18 mouse cellular contexts compared by ENCODE assay signal in the genomic region with DNA sequence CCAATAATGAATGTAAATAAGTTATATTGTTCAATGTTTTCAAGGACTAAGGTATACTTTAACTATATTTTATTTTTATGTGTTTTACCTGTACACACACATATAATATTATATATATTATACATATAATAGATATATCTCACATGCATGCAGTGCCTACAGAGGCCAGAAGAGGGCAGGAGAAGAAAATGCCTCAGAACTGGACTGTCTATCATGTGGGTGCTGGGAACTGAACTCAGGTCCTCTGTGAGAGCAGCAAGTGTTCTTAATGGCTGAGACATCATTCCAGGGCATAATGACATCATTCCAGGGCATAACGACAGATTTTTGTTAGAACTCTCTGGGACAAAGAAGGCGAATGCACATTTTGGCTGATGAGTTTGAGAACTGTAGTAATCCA. TPM values are rescaled to one million over a fixed set of nuclear protein-coding genes. Genes with fewer than 3 reads are reported as not detected.
DNase-seq lines count a peak whose midpoint lies in the region; ATAC-seq and TF ChIP-seq lines count a peak whose summit lies in the region.
"Had no signal": no experiment of that assay in that cellular context is flagged by ENCODE, and none has a peak within 500 bp of the region (broad histone marks: within the 10 kb centered on the region; RNA-seq: fewer than 3 reads in every experiment).

No protein-coding gene starts in this region.

- no peak overlapping the region for H3K4me2 ChIP-seq in intestine, postnatal 0 days (replicated peaks; ENCODE audit: low read depth)
- no peak overlapping the region for H3K4me2 ChIP-seq in intestine, embryonic 16.5 days (ENCODE audit: low read depth, low read length)
- 0 out of 2 replicates have a peak overlapping the region, but pooled peaks have one; percentile 68 for H3K4me2 ChIP-seq in midbrain, embryonic 12.5 days (replicated peaks)
- H3K4me2 ChIP-seq in midbrain, embryonic 15.5 days = no peak overlapping the region
- H3K4me2 ChIP-seq: liver, embryonic 15.5 days had no signal

- peak; percentile 45 to 47 for DNase-seq in cerebellum, postnatal 10 days
- no peak for DNase-seq in cerebellum, adult 11 months
- no peak for DNase-seq in brain, embryonic 14.5 days (ENCODE audit: low read depth)
- DNase-seq: adrenal gland, postnatal 25 days; cerebellum, postnatal 36 days; gastrocnemius, postnatal 10 days; kidney, adult 8-10 months; right cerebral cortex, postnatal 25 days had no signal

- WGBS in intestine, postnatal 0 days = 93% methylated on average over 2 of the region's 2 CpGs
- 93% methylated on average over 2 of the region's 2 CpGs for WGBS in intestine, embryonic 16.5 days
- 100% methylated on average over 2 of the region's 2 CpGs for WGBS in midbrain, embryonic 12.5 days
- WGBS in midbrain, embryonic 15.5 days = 97% methylated on average over 2 of the region's 2 CpGs

- no peaks in the 10 kb centered on the region for H3K27me3 ChIP-seq in intestine, postnatal 0 days (replicated peaks; ENCODE audit: control insufficient read depth, insufficient read depth, low read length)
- no peaks in the 10 kb centered on the region for H3K27me3 ChIP-seq in intestine, embryonic 16.5 days (replicated peaks; ENCODE audit: control insufficient read depth, insufficient read depth, low read length)
- no peaks in the 10 kb centered on the region for H3K27me3 ChIP-seq in midbrain, embryonic 12.5 days
- no peaks in the 10 kb centered on the region for H3K27me3 ChIP-seq in midbrain, embryonic 15.5 days (replicated peaks)
- H3K27me3 ChIP-seq: heart, embryonic 13.5 days had no signal

- no peak overlapping the region for H3K27ac ChIP-seq in intestine, postnatal 0 days (ENCODE audit: low read depth, low read length)
- H3K27ac ChIP-seq in intestine, embryonic 16.5 days (ENCODE audit: low read length) = no peak overlapping the region
- H3K27ac ChIP-seq in midbrain, embryonic 12.5 days (replicated peaks) = no peak overlapping the region
- no peak overlapping the region for H3K27ac ChIP-seq in midbrain, embryonic 15.5 days
- H3K27ac ChIP-seq: heart, embryonic 13.5 days; limb, embryonic 10.5 days; liver, embryonic 15.5 days had no signal

- peak; percentile 50 for TF ChIP-seq CTCF in intestine, postnatal 0 days (IDR thresholded peaks at IDR 0.05; ENCODE audit: low read depth)
- TF ChIP-seq CTCF in brain, embryonic 14.5 days (IDR thresholded peaks at IDR 0.05; ENCODE audit: borderline replicate concordance, extremely low read depth, insufficient read depth, insufficient read length) = peak; percentile 18; the same call in 1 of the 2 replicates

- no peak overlapping the region for H3K4me3 ChIP-seq in intestine, postnatal 0 days (ENCODE audit: low read depth, low read length)
- H3K4me3 ChIP-seq in intestine, embryonic 16.5 days (ENCODE audit: low read length) = no peak overlapping the region
- H3K4me3 ChIP-seq in midbrain, embryonic 12.5 days = no peak overlapping the region
- no peak overlapping the region for H3K4me3 ChIP-seq in midbrain, embryonic 15.5 days
- H3K4me3 ChIP-seq: liver, embryonic 15.5 days had no signal

- no peaks in the 10 kb centered on the region for H3K9me3 ChIP-seq in intestine, postnatal 0 days (ENCODE audit: control insufficient read depth)
- H3K9me3 ChIP-seq in intestine, embryonic 16.5 days (ENCODE audit: control insufficient read depth, low read length) = no peaks in the 10 kb centered on the region
- H3K9me3 ChIP-seq in midbrain, embryonic 12.5 days = no peaks in the 10 kb centered on the region
- H3K9me3 ChIP-seq in midbrain, embryonic 15.5 days = no peaks in the 10 kb centered on the region
- H3K9me3 ChIP-seq: hindbrain, embryonic 10.5 days; limb, embryonic 10.5 days; liver, embryonic 15.5 days had no signal

- ATAC-seq in intestine, postnatal 0 days = no peak
- ATAC-seq in intestine, embryonic 16.5 days = no peak
- ATAC-seq in midbrain, embryonic 12.5 days (ENCODE audit: low FRiP score, low read depth) = no peak
- no peak for ATAC-seq in midbrain, embryonic 15.5 days (replicated peaks)
- no peak for ATAC-seq in frontal cortex, adult (ENCODE audit: low TSS enrichment)
- ATAC-seq: forebrain, embryonic 14.5 days had no signal

- H3K36me3 ChIP-seq in intestine, postnatal 0 days (ENCODE audit: control insufficient read depth, insufficient read depth) = no peaks in the 10 kb centered on the region
- 0 out of 2 replicates have a peak, but pooled peaks cover 4% of the 10 kb centered on the region for H3K36me3 ChIP-seq in intestine, embryonic 16.5 days (ENCODE audit: control insufficient read depth, insufficient read depth, low read length)
- H3K36me3 ChIP-seq in midbrain, embryonic 12.5 days = peaks cover 8% of the 10 kb centered on the region; the same call in 1 of the 2 replicates
- H3K36me3 ChIP-seq in midbrain, embryonic 15.5 days (replicated peaks) = no peaks in the 10 kb centered on the region
- H3K36me3 ChIP-seq: liver, embryonic 15.5 days had no signal

- H3K9ac ChIP-seq in intestine, postnatal 0 days (ENCODE audit: low read depth, low read length) = no peak overlapping the region
- no peak overlapping the region for H3K9ac ChIP-seq in intestine, embryonic 16.5 days (ENCODE audit: low read depth, low read length)
- no peak overlapping the region for H3K9ac ChIP-seq in midbrain, embryonic 12.5 days (replicated peaks)
- no peak overlapping the region for H3K9ac ChIP-seq in midbrain, embryonic 15.5 days
- H3K9ac ChIP-seq: heart, embryonic 13.5 days; liver, embryonic 15.5 days had no signal

- TF ChIP-seq POLR2A in brain, embryonic 14.5 days (IDR thresholded peaks at IDR 0.05; ENCODE audit: borderline replicate concordance, extremely low read depth, insufficient read depth, insufficient read length, poor library complexity, severe bottlenecking) = no peak

- no peaks in the 10 kb centered on the region for H3K4me1 ChIP-seq in intestine, postnatal 0 days (replicated peaks; ENCODE audit: control insufficient read depth, insufficient read depth, low read length)
- H3K4me1 ChIP-seq in intestine, embryonic 16.5 days (ENCODE audit: control insufficient read depth, insufficient read depth, low read length) = peaks cover 7% of the 10 kb centered on the region
- H3K4me1 ChIP-seq in midbrain, embryonic 12.5 days = peaks cover 25% of the 10 kb centered on the region
- H3K4me1 ChIP-seq in midbrain, embryonic 15.5 days = peaks cover 50% of the 10 kb centered on the region
- H3K4me1 ChIP-seq: liver, embryonic 15.5 days had no signal

RNA-seq across cellular contexts. Expression of gene Tmeff1, which starts 2.6 kb away (rescaled TPM):
- polyA plus RNA-seq in intestine, postnatal 0 days (2015; fragmentation: Nextera tagmentation; extraction: Ambion mirVana) = 7.8 and 10.2 TPM in 2 replicates
- 5.0 and 5.2 TPM in 2 replicates for polyA plus RNA-seq in intestine, embryonic 16.5 days (2015; fragmentation: Nextera tagmentation; extraction: Ambion mirVana)
- polyA plus RNA-seq in midbrain, embryonic 12.5 days (2016; fragmentation: Nextera tagmentation; extraction: Ambion mirVana) = 268 and 311 TPM in 2 replicates
- 293 and 312 TPM in 2 replicates for polyA plus RNA-seq in midbrain, embryonic 15.5 days (2015; fragmentation: Nextera tagmentation; extraction: Ambion mirVana)
- polyA plus RNA-seq in brain, embryonic 14.5 days (2012; rRNA removed) = 297 and 335 TPM in 2 replicates

RNA-seq across cellular contexts. Expression of gene Msantd3, which starts 47.8 kb away (rescaled TPM):
- polyA plus RNA-seq in intestine, postnatal 0 days (2015; fragmentation: Nextera tagmentation; extraction: Ambion mirVana) = 6.8 and 7.0 TPM in 2 replicates
- polyA plus RNA-seq in intestine, embryonic 16.5 days (2015; fragmentation: Nextera tagmentation; extraction: Ambion mirVana) = 10.7 and 10.9 TPM in 2 replicates
- 65.5 and 68.0 TPM in 2 replicates for polyA plus RNA-seq in midbrain, embryonic 12.5 days (2016; fragmentation: Nextera tagmentation; extraction: Ambion mirVana)
- polyA plus RNA-seq in midbrain, embryonic 15.5 days (2015; fragmentation: Nextera tagmentation; extraction: Ambion mirVana) = 33.3 and 33.4 TPM in 2 replicates
- polyA plus RNA-seq in brain, embryonic 14.5 days (2012; rRNA removed) = 54.0 and 55.9 TPM in 2 replicates

Comparison
In these comparisons a context has a peak if more than half of its experiments do, and no peak if none do; other contexts are left out.
1. DNase-seq: peak in cerebellum, postnatal 10 days (2 of 2); none in cerebellum, adult 11 months (single experiment) and brain, embryonic 14.5 days (single experiment).
2. RNA of gene Tmeff1, which starts 2.6 kb away (polyA plus RNA-seq): 297 to 335 TPM in brain, embryonic 14.5 days, 293 to 312 TPM in midbrain, embryonic 15.5 days and 268 to 311 TPM in midbrain, embryonic 12.5 days; 7.8 to 10.2 TPM in intestine, postnatal 0 days and 5.0 to 5.2 TPM in intestine, embryonic 16.5 days; every median in the first group is over 10 times any median in the second.